Mouse (Mus musculus) MEL (cell line): Measurements from ENCODE around the gene Angptl2.

Experiments
- CTCF ChIP-seq, 3 experiments: IDR thresholded peaks in 2 of 3; conservative IDR thresholded peaks in 1 of 3; 2 replicates each; pipeline ENCODE4 v1.5.1; 2011 to 2012; ENCODE audit warnings: low read length in 3 of 3, low read depth in 2 of 3, mild to moderate bottlenecking in 2 of 3, improper control_type of control experiment in 1 of 3, inconsistent platforms in 1 of 3, mixed read lengths in 1 of 3, moderate library complexity in 1 of 3; ENCODE audit not compliant: control insufficient read depth in 1 of 3, insufficient read depth in 1 of 3, poor library complexity in 1 of 3, severe bottlenecking in 1 of 3
- EP300 ChIP-seq, 2 experiments: IDR thresholded peaks; 2 replicates each; pipeline ENCODE4 v1.6.1; 2011; ENCODE audit warnings: improper control_type of control experiment in 2 of 2, low read length in 2 of 2, low read depth in 1 of 2, mild to moderate bottlenecking in 1 of 2
- ETS1 ChIP-seq: IDR thresholded peaks from 2 replicates; pipeline ENCODE4 v1.6.1; 2012; ENCODE audit warnings: low read depth, mild to moderate bottlenecking, inconsistent platforms, low read length, improper control_type of control experiment, moderate library complexity
- MEF2A ChIP-seq: IDR thresholded peaks from 2 replicates; pipeline ENCODE4 v1.6.1; 2014; ENCODE audit warnings: low read depth, mild to moderate bottlenecking, inconsistent platforms, low read length, improper control_type of control experiment; ENCODE audit not compliant: poor library complexity, insufficient replicate concordance, severe bottlenecking; ENCODE audit errors: extremely low read depth
- POLR2A ChIP-seq, 2 experiments: IDR thresholded peaks; 2 replicates each; pipeline ENCODE4 v1.6.1; 2011 to 2012; ENCODE audit warnings: low read length in 2 of 2, mild to moderate bottlenecking in 2 of 2, control low read depth in 1 of 2, improper control_type of control experiment in 1 of 2, low read depth in 1 of 2, moderate library complexity in 1 of 2; ENCODE audit not compliant: control insufficient read depth in 1 of 2, insufficient read depth in 1 of 2, poor library complexity in 1 of 2
- POLR2AphosphoS2 ChIP-seq: IDR thresholded peaks from 2 replicates; pipeline ENCODE4 v1.6.1; 2011; ENCODE audit warnings: low read length, improper control_type of control experiment
- TBP ChIP-seq: IDR thresholded peaks from 2 replicates; pipeline ENCODE4 v1.8.0; 2011; ENCODE audit warnings: low read depth, low read length, improper control_type of control experiment

DNA sequence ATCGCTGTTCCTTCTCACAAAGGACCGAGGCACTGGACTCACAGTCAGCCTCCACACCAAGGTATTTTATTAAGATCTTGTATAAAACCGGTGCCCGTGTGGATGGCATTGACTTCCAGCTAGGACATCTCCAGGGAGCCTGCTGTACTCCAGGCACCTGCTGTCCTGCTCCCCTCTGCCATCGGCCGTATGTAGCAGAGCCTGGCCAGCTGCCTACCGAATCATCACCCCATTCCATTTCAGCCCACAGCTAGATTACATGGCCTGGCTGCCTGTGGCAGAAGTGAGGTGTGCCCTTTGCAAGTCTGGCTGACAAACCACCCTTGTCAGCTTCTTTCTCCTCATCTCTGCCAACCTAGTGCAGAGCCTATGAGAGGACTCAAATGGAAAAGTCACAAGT lies 42.2 kb upstream of the Angptl2 start:
- TF ChIP-seq POLR2A (IDR thresholded peaks at IDR 0.05; ENCODE audit: control insufficient read depth in 1 of 2, insufficient read depth in 1 of 2, low read depth in 1 of 2, low read length in 2 of 2, poor library complexity in 1 of 2) (no peak), CTCF (IDR thresholded peaks at IDR 0.05 in 2 of 3, conservative IDR thresholded peaks at IDR 0.05 in 1 of 3; ENCODE audit: control insufficient read depth in 1 of 3, insufficient read depth in 1 of 3, low read depth in 2 of 3, low read length in 3 of 3, poor library complexity in 1 of 3, severe bottlenecking in 1 of 3) (no peak), MEF2A (no peak), ETS1 (no peak), EP300 (IDR thresholded peaks at IDR 0.05; ENCODE audit: low read depth in 1 of 2, low read length in 2 of 2) (no peak), TBP (no peak), POLR2AphosphoS2 (no peak)
